Mouse (Mus musculus) megakaryocyte, embryonic 14.5 days (primary cell): ENCODE results near the gene Ggt1. TPM values are rescaled to one million over a fixed set of nuclear protein-coding genes. Genes with fewer than 3 reads are reported as not detected.

Experiments used
- H3K27me3 ChIP-seq: replicated peaks from 2 replicates; pipeline ENCODE3; 2012; ENCODE audit warnings: inconsistent platforms
- H3K36me3 ChIP-seq: replicated peaks from 2 replicates; pipeline ENCODE3; 2012; ENCODE audit warnings: low read length, inconsistent platforms, mixed read lengths
- H3K4me1 ChIP-seq: 2 replicates; pipeline ENCODE4 v1.6.1; 2012; ENCODE audit warnings: inconsistent platforms
- H3K4me3 ChIP-seq: replicated peaks from 2 replicates; pipeline ENCODE3; 2012; ENCODE audit warnings: moderate library complexity, mild to moderate bottlenecking, inconsistent platforms
- H3K9me3 ChIP-seq: 2 replicates; pipeline ENCODE4 v1.6.1; 2012; ENCODE audit warnings: inconsistent platforms
- FLI1 ChIP-seq: IDR thresholded peaks from 2 replicates; pipeline ENCODE4 v1.6.1; 2012; ENCODE audit warnings: low read length, inconsistent platforms, mixed read lengths
- GATA1 ChIP-seq: IDR thresholded peaks from 3 replicates; pipeline ENCODE4 v1.6.1; 2012; ENCODE audit warnings: mixed read lengths, low read length, inconsistent platforms, borderline replicate concordance
- polyA plus RNA-seq: library from polyadenylated mRNA; stranded (reverse); fragments of >175 nt; gene quantifications from 2 replicates; pipeline ENCODE4 v1.2.3, GENCODE M21; 2012; ENCODE audit warnings: low replicate concordance; ENCODE audit not compliant: insufficient read depth

The Ggt1 gene
- polyA plus RNA-seq, result 0.84 TPM in 1 of 2 replicates, not detected in the other

DNA sequence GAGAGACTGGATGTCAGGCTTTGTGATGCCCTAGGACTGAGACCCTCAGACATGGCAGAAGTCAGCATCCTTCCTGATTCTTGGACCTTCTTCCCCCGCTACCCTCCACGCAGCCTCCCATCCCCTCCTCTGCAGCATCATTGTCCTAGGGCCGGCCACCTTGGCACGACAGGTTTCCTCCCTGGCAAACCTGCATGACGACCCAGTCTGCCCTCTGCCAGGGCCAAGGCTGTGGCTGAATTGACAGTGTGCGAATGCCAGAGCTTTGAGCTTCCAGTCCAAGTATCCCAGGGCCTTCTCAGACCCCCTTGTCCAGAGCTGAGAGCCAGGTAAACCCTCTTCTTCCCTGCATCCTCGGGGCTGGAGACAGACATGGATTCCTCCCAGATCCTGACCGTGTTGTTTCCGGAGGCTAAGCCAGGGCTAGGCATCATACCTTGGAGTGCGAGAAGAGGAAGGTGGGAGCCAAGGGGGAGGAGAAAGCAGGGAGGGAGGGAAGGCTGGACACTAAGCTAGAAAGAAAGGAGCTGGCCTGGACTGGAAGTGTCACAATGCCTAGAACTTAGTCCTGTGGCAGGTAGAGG is at the start of gene Ggt1:
TSS of gene Ggt1 (plus strand) at position 534 of the 584 bp plus-strand sequence.
- Histone ChIP-seq H3K36me3 (no peaks in the 10 kb centered on the region), H3K27me3 (peaks cover 92% of the 10 kb centered on the region), H3K4me1 (peaks cover 66% of the 10 kb centered on the region), H3K4me3 (peak within 1 kb of the TSS; percentile 87), H3K9me3 (peaks cover 14% of the 10 kb centered on the region)
- TF ChIP-seq GATA1 (no peak), FLI1 (no peak)

DNA sequence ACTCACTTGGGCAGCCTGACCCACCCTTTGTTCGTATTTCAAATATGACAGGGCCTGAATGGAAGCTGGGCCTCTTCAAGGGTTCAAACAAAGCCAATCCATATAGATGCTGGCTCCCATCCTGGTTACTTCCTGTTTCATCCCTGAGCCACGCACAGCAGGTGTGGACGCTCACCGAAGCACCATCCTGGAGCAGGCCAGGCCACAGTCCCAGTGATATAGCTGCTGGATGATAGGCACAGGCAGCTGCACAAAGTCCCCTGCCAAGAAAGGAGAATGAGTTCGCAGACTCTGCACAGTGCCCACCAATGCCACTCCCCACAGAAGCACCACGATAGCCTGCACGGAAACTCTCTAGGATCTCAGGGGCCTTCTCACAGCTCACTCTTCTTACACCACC is 49.5 kb upstream of the Ggt1 start:
- Histone ChIP-seq H3K4me3 (no peak overlapping the region), H3K36me3 (peaks cover 87% of the 10 kb centered on the region), H3K4me1 (peaks cover 75% of the 10 kb centered on the region), H3K9me3 (no peaks in the 10 kb centered on the region), H3K27me3 (no peaks in the 10 kb centered on the region)
- TF ChIP-seq FLI1, result no peak
- no peak for TF ChIP-seq GATA1

DNA sequence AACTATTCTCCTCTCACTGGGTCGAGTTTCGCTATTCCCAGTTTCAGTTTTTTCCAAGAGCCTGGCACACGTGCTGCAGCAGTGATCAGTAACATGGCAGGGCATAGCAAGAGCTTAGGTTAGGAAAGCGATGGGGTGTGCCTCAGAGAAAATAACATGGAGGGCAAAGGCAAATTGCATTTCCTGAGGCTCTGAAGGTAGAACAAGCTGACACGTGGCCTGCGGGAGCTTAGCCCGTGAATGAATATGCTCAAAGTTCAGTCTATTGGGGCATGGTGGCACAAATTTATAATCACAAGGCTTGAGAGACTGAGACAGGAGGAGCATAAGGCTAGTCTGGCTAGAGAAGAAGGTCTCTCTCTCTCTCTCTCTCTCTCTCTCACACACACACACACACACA is 48.6 kb upstream of the Ggt1 start:
- no peaks in the 10 kb centered on the region for H3K27me3 ChIP-seq
- no peak for TF ChIP-seq FLI1
- TF ChIP-seq GATA1, result no peak
- no peak overlapping the region for H3K4me3 ChIP-seq
- H3K4me1 ChIP-seq, result peaks cover 66% of the 10 kb centered on the region
- peaks cover 78% of the 10 kb centered on the region for H3K36me3 ChIP-seq
- H3K9me3 ChIP-seq, result no peaks in the 10 kb centered on the region

DNA sequence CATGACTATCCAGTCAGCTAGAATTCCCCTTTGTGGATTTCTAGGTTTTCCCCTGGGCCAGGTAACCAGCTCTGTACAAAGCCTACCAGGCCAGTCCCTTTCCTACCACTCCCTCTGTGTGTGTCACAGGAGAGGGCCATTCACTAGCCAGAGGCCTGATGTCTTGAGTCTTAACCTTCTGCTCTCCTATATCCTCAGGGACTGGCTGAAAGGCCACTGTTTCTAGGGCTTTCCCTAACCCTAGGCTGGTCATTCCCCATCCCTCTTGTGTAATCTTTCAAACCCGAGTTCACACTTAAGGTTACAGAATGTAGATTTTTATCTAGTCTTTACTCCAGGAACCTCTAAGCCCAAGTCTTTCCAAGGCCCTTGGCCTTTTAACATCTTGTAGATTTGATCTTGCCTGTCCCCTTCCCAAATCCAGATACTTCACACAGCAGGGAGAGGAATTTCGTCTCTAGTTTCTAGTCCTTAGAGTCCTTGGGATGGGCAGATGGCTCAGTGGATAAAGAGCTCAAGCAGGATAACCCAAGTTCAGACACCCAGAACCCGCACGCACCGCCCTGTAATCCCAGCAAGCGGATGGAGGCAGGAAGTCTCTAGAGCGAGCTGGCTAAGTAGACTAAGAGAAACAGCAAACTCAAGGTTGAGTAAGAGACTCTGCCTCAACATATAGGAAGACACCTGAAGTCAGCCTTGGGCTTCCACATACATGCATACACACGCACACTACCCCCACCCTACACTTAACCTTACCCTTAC is 47.9 kb upstream of the Ggt1 start:
- Histone ChIP-seq H3K9me3 (no peaks in the 10 kb centered on the region), H3K4me1 (peaks cover 63% of the 10 kb centered on the region), H3K36me3 (peaks cover 71% of the 10 kb centered on the region), H3K27me3 (no peaks in the 10 kb centered on the region), H3K4me3 (peak overlapping the region; percentile 86)
- TF ChIP-seq FLI1 (no peak), GATA1 (no peak)

DNA sequence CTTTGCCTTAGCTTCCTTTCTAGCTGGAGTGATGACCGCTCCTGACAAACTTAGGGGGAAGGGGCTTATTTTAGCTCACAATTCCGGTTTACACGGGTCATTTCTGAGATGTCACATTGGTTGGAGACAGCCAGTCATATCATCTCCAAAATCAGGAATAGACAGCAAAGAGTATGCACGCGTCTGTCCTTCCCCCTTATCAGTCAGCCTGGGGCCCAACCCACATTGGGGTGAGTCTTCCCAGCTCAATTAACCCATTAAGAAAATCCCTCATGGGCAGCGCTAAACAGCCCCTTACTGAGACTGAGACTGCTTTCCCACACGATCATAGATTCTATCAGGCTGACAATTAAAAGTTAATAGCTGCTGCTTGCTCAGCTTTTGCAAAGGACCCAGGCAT is 47.0 kb upstream of the Ggt1 start:
- TF ChIP-seq FLI1, result no peak
- TF ChIP-seq GATA1, result no peak
- Histone ChIP-seq H3K9me3 (no peaks in the 10 kb centered on the region), H3K36me3 (peaks cover 66% of the 10 kb centered on the region), H3K4me1 (peaks cover 71% of the 10 kb centered on the region), H3K27me3 (no peaks in the 10 kb centered on the region), H3K4me3 (peak overlapping the region; percentile 86)

DNA sequence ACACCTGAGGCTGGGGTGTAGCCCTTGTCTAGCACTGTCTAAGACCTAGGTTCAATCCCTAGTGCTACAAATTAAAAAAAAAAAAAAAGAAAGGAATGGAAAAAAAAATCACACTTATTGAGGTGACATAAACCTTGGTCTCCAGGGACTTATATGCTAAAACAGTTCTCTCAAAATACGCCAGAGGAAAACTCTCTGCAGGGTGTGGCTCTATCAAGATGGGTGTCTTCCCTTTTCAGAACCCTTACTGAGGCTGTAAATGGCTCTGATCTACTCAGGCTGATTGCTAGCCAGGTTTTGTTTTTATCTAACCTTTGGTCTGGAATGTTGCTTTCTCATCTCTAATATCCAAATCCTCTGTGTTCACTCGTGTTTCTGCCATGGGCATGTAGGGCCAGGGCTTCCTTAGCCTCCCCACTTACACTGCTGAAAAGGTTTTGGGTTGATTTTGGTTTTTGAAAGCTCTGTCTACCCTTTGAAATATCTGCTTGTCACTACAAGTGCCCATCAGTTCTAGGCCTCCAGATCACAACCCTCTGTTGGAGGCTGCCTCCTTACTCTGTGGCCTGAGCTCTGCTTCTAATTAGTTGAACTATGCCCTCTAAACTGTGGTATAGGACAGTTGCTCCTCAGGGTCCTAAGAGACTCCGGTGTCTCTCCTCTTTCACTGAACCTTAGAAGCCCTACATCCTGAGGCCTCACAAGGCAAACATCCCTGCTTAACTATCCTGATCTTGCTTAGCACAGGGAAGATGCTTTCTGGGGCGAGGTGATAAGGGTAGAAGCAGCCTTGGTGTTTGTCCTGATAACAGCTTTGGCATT is 46.0 kb upstream of the Ggt1 start:
- no peaks in the 10 kb centered on the region for H3K27me3 ChIP-seq
- peak overlapping the region; percentile 93 for H3K4me3 ChIP-seq
- peaks cover 77% of the 10 kb centered on the region for H3K4me1 ChIP-seq
- TF ChIP-seq GATA1 (no peak), FLI1 (no peak)
- peaks cover 66% of the 10 kb centered on the region for H3K36me3 ChIP-seq
- H3K9me3 ChIP-seq, result no peaks in the 10 kb centered on the region

DNA sequence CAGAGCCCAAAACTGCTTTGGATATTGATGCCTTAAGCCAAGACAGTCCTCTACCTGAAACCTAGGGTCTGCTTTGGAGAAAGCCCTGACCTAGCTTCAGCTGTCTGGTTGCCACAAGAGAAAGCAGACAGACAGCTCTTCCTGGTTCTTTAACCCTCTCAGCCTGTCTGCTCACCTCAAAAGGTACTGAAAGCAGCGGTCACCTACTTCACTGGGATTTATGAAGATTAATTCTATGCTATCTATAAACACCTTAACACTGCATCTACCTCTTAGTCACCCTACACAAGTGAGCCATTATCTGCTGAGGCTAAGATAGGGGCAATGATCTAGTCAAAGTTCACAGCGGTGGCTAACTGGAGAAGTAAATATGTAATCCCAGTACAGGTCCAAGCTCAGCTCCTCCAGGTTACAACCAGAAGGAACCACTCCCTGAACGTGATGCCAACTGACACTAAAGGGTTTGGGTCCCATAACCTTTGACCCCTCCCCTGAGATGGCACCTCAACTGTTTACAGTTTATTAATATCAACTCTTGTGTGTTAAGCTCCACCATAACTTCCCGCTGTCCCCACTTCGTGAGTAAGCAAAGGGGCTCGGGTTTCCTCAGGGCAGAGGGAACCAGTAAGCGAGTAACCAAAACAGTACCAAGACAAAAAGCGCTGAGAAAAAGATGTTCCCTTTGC is 45.2 kb upstream of the Ggt1 start:
- Histone ChIP-seq H3K27me3 (no peaks in the 10 kb centered on the region), H3K4me3 (peak overlapping the region; percentile 93), H3K36me3 (peaks cover 66% of the 10 kb centered on the region), H3K9me3 (no peaks in the 10 kb centered on the region), H3K4me1 (peaks cover 79% of the 10 kb centered on the region)
- TF ChIP-seq FLI1 (no peak), GATA1 (no peak)

DNA sequence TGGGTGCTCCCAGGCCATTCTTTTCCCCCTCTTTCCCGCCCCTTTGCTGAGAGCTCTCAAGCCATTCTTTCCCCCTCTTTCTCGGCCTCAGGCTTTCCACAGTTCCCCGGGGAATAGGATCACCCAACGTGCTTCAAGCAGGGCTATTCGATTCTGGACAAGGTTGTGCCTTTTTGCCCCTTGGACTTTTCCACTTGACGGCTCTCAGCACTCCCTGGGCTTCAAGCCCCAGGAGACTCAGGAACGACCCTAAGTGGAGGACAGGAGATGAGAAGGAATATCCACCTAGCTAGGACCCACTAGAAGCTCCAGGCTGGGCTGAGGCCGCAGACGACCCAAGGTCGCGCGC is 44.7 kb upstream of the Ggt1 start:
- peaks cover 66% of the 10 kb centered on the region for H3K36me3 ChIP-seq
- peaks cover 83% of the 10 kb centered on the region for H3K4me1 ChIP-seq
- no peaks in the 10 kb centered on the region for H3K27me3 ChIP-seq
- no peaks in the 10 kb centered on the region for H3K9me3 ChIP-seq
- TF ChIP-seq GATA1 (no peak), FLI1 (no peak)
- peak overlapping the region; percentile 93 for H3K4me3 ChIP-seq

DNA sequence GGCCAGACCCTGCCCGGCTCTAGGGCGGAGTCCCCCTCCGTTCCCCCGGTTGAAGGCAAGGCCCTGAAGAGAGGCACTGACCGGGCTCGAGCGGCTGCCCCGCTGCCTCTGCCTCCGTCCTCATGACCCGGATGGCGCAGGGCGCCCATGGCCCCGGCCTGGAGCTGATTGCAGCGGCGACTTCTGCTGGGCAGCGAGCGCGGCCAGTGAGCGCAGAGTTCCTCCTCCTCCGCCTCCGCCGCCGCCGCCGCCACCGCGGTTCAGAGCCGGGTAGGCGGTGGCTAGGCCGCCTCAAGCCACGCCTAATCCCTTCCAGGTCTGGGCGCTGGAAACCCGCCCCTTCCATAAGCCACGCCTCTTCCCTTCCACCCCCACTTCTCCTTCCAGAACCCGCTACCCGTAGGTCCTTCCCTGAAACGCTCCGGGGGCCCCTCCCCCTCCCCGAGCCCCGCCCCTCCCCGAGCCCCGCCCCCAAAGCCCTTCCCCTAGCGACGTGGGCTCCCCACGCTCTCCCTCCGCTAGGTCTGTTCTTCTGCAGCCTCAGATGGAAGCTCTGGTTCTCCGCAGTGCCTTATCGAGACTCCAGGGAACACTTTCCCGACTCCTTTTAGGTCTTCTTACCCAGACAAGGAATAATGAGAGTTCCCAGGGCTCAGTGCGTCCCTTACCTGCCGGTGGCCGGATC is 44.2 kb upstream of the Ggt1 start, which contains the start of gene Snrpd3:
TSS of gene Snrpd3 (plus strand) at position 479 of the 685 bp plus-strand sequence.
- no peaks in the 10 kb centered on the region for H3K9me3 ChIP-seq
- peaks cover 82% of the 10 kb centered on the region for H3K4me1 ChIP-seq
- no peaks in the 10 kb centered on the region for H3K27me3 ChIP-seq
- H3K36me3 ChIP-seq, result peaks cover 66% of the 10 kb centered on the region
- peak within 1 kb of the TSS; percentile 93 for H3K4me3 ChIP-seq
- no peak for TF ChIP-seq GATA1
- no peak for TF ChIP-seq FLI1
